Mouse (Mus musculus) bone marrow macrophage, adult 2 months (primary cell): ENCODE results near the gene Pcbp1. TPM values are rescaled to one million over a fixed set of nuclear protein-coding genes. Genes with fewer than 3 reads are reported as not detected.

Experiments used
- H3K27ac ChIP-seq: 2 replicates; pipeline ENCODE4 v1.5.1; 2012; ENCODE audit warnings: low read depth, low read length; ENCODE audit not compliant: insufficient read depth
- H3K4me1 ChIP-seq: 2 replicates; pipeline ENCODE4 v1.6.1; 2012; ENCODE audit warnings: low read length; ENCODE audit not compliant: control insufficient read depth, insufficient read depth
- H3K4me3 ChIP-seq: 2 replicates; pipeline ENCODE4 v1.5.1; 2012; ENCODE audit warnings: mild to moderate bottlenecking, low read length, moderate library complexity; ENCODE audit not compliant: insufficient read depth
- CTCF ChIP-seq: IDR thresholded peaks from 2 replicates; pipeline ENCODE4 v1.5.1; 2012; ENCODE audit warnings: low read depth, mild to moderate bottlenecking, low read length, moderate library complexity
- POLR2A ChIP-seq: IDR thresholded peaks from 2 replicates; pipeline ENCODE4 v1.6.1; 2012; ENCODE audit warnings: mild to moderate bottlenecking, low read depth, low read length, borderline replicate concordance
- polyA plus RNA-seq: library from polyadenylated mRNA; stranded (reverse); fragments of >200 nt; gene quantifications from 2 replicates; pipeline ENCODE4 v1.2.4, GENCODE M21; 2012; ENCODE audit not compliant: missing spikeins, insufficient read depth, insufficient read length

Pcbp1 gene
- polyA plus RNA-seq, 1 experiment, result 185 TPM

GRCm38 (mm10) chr6:86523755-86524434 is 2.2 kb downstream of the Pcbp1 start:
- Histone ChIP-seq H3K4me3 (peak overlapping the region; percentile 96), H3K4me1 (peaks cover 14% of the 10 kb centered on the region), H3K27ac (peak overlapping the region; percentile 78)
- TF ChIP-seq POLR2A, result no peak

DNA sequence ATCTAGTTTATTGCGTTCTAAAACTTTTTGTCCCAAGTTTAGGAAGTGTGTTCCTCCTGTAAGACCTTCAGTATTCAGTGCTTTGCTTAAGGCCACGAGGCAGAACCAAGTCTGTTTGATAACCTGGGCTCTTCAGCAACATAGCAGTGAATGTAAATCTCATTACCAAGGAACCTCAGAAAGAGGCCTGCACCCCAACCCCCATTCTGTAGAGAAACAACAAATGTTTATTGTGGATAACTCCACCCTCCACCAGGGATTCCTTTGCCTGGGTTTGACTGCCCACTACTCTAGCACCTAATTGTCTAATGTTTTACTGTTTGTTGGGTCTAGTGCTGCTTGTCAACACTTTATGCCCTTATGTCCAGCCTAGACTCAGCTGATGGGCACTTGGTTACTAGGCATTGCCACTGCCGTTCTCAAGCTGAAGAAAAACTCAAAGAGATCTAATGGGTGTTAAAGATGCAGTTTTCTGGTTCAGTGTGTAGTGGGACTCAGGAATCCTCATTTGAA is 2.8 kb downstream of the Pcbp1 start:
- TF ChIP-seq POLR2A, result no peak
- no peak for TF ChIP-seq CTCF
- Histone ChIP-seq H3K4me1 (peaks cover 12% of the 10 kb centered on the region), H3K27ac (peak overlapping the region; percentile 20), H3K4me3 (peak overlapping the region; percentile 96)

GRCm38 (mm10) chr6:86522001-86522911 is 3.9 kb downstream of the Pcbp1 start:
- Histone ChIP-seq H3K4me3 (no peak overlapping the region), H3K27ac (no peak overlapping the region)
- TF ChIP-seq CTCF (no peak), POLR2A (no peak)

GRCm38 (mm10) chr6:86519767-86520345 is 6.3 kb downstream of the Pcbp1 start:
- Histone ChIP-seq H3K4me3 (no peak overlapping the region), H3K27ac (no peak overlapping the region), H3K4me1 (peaks cover 14% of the 10 kb centered on the region)
- TF ChIP-seq POLR2A (no peak), CTCF (no peak)

More at GRCm38 (mm10) chr6:86522001-86522911, 3.9 kb downstream of the Pcbp1 start:
- peaks cover 9% of the 10 kb centered on the region for H3K4me1 ChIP-seq

GRCm38 (mm10) chr6:86516021-86516420 is 10.1 kb downstream of the Pcbp1 start:
- peaks cover 14% of the 10 kb centered on the region for H3K4me1 ChIP-seq
- no peak overlapping the region for H3K4me3 ChIP-seq
- no peak for TF ChIP-seq POLR2A
- no peak for TF ChIP-seq CTCF
- H3K27ac ChIP-seq, result no peak overlapping the region

GRCm38 (mm10) chr6:86513296-86513695 is 12.8 kb downstream of the Pcbp1 start:
- H3K4me3 ChIP-seq, result no peak overlapping the region
- peaks cover 13% of the 10 kb centered on the region for H3K4me1 ChIP-seq
- TF ChIP-seq POLR2A, result no peak
- TF ChIP-seq CTCF, result no peak
- no peak overlapping the region for H3K27ac ChIP-seq

DNA sequence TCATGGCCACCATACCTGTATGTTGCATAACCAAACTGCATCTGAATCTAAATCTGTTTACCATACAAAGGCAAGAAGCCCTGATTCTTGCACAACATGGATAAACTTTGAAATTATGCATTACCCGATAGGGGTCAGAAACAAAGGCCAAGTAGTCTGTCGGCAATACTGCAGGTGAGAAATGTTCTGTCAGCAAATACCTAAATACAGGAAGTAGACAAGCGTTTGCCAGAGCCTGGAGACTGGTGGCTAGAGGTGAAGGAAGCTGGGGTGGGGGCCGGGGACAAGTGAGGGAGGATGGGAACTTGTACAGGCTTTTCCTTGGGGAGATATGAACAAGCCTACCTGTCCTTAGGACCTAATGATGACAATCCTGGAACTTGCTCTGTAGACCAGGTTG is 15.1 kb downstream of the Pcbp1 start:
- H3K4me3 ChIP-seq, result no peak overlapping the region
- no peak for TF ChIP-seq CTCF
- no peak for TF ChIP-seq POLR2A
- no peak overlapping the region for H3K27ac ChIP-seq
- H3K4me1 ChIP-seq, result peaks cover 7% of the 10 kb centered on the region

GRCm38 (mm10) chr6:86509866-86510200 is 16.3 kb downstream of the Pcbp1 start:
- TF ChIP-seq POLR2A (no peak), CTCF (no peak)

GRCm38 (mm10) chr6:86509194-86509865 is 16.8 kb downstream of the Pcbp1 start:
- Histone ChIP-seq H3K4me1 (peaks cover 12% of the 10 kb centered on the region), H3K27ac (no peak overlapping the region), H3K4me3 (no peak overlapping the region)
- TF ChIP-seq POLR2A, result no peak
- TF ChIP-seq CTCF, result no peak

More at GRCm38 (mm10) chr6:86509866-86510200, 16.3 kb downstream of the Pcbp1 start:
- Histone ChIP-seq H3K4me1 (peaks cover 7% of the 10 kb centered on the region), H3K27ac (no peak overlapping the region), H3K4me3 (no peak overlapping the region)

DNA sequence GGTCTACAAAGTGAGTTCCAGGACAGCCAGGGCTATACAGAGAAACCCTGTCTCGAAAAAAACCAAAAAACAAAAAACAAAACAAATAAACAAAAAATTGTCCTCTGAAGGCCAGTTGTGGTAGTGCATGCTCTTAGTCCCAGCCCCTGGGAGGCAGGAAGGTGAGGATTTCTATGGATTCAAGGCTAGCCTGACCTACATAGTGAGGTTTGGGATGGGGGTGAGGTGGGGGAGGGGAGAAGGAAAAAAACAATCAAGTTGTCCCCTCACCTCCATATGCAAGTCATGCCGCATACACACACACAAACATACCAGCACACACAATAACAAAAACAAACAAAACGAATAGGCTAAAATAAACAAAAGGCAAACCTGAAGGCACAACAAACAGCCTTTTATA is 17.4 kb downstream of the Pcbp1 start:
- Histone ChIP-seq H3K4me3 (no peak overlapping the region), H3K27ac (no peak overlapping the region), H3K4me1 (peaks cover 18% of the 10 kb centered on the region)
- TF ChIP-seq CTCF, result no peak
- no peak for TF ChIP-seq POLR2A
